Mouse (Mus musculus): Measurements from ENCODE around the gene Cdca5. TPM values are rescaled to one million over a fixed set of nuclear protein-coding genes. Genes with fewer than 3 reads are reported as not detected.
"Not testable (repeated sequence)": the region's sequence is repeated elsewhere in the genome, so short reads cannot be mapped to it uniquely, and the experiment has no call there.

The Cdca5 gene
- polyA plus RNA-seq, 1 experiment, result not detected

DNA sequence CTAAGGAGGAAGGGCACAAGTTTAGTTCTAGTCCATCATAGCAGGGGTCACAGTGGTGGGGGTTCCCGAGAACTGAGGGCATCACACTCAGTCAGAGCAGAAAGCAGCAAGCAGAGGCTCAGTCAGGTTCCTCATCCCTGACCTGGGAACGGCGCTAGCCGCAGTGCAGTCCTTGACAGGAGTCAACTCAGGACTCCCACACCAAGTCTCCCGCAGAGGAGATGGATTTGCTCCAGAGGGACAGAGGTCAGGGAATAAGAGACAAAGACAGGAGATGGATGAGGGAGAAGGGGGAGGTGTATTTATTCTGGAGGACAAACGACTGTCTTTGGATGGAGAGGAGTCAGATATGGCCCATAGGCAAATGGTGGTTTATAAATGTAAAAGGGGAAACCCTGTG, 28.3 kb downstream of the Cdca5 start:
- H3K4me1 ChIP-seq (ENCODE audit: control insufficient read depth, insufficient read depth, insufficient read length, low read length), result no peaks in the 10 kb centered on the region; the same call in 1 of the 2 replicates
- H3K27ac ChIP-seq (replicated peaks; ENCODE audit: low read depth, low read length), result no peak overlapping the region
- no peak overlapping the region for H3K4me3 ChIP-seq (ENCODE audit: insufficient read depth, low read depth, low read length)

DNA sequence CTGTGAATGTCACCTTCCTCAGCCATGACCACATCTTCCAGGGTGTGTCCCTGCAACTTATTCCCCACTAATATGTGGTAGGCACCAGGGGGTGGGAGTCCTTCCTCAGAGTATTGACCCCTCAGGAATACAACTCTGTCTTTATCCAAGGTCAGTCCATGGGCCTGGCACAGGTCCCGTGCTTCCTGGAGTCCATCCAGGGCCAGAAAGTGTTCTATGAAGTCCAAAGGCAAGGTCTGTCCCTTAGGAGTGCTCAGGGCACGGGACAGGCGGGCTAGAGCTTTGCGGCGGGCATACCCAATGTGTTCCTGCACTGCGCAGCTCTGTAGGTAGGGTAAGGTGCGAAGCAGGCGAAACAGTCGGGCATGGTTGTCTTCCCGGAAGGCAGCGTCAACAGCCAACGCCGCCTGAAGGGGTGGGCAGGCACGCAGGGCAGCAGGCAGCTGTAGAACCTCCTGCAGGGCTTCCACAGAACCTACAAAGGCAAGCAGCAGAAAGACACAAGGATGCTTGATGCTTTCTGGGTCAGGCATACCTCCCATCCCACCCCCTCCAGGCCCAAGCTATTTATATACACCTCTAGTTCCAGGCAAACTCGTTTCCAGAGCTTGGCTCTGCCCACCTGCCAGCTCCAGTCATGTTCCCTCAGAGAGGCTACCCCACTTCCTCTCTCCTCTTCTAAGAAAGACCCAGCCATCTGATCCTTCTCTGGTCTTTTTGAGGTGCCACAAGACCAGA, 31.5 kb downstream of the Cdca5 start:
- Histone ChIP-seq H3K4me3 (ENCODE audit: insufficient read depth, low read depth, low read length) (no peak overlapping the region), H3K27ac (replicated peaks; ENCODE audit: low read depth, low read length) (no peak overlapping the region), H3K4me1 (ENCODE audit: control insufficient read depth, insufficient read depth, insufficient read length, low read length) (no peaks in the 10 kb centered on the region; the same call in 1 of the 2 replicates)

DNA sequence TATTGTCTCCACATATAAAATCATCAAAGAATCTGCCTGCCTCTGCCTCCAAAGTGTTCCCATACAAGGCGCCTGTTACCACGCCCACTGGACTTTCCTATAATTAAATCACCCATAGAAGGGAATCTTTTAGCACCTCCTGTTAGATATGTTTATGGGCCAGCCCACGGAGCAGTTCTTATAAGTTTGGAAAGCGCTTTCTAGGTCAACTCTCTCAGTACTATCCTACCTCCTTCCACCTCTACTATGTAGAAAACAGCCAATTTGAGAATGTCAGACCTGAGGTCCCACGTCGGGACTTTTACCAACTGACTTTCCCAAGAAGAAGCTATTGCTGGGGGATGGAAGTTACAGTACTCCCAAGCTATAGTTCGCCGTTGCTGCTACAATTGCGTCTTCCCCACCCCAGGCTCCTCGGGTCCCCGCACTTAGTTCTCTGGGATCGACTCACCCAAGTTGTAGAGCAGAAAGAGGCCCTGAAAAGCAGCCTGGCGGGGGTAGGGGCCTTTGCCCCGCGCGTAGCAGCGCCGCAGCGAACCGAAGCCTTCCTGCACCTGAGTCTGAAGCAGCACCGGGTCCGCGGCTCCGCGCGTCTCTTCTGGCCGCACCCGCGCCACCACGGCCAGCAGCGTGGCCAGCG, 32.7 kb downstream of the Cdca5 start:
- Histone ChIP-seq H3K4me3 (ENCODE audit: insufficient read depth, low read depth, low read length) (peak overlapping the region; percentile 84), H3K27ac (replicated peaks; ENCODE audit: low read depth, low read length) (no peak overlapping the region), H3K4me1 (ENCODE audit: control insufficient read depth, insufficient read depth, insufficient read length, low read length) (no peaks in the 10 kb centered on the region; the same call in 1 of the 2 replicates)

DNA sequence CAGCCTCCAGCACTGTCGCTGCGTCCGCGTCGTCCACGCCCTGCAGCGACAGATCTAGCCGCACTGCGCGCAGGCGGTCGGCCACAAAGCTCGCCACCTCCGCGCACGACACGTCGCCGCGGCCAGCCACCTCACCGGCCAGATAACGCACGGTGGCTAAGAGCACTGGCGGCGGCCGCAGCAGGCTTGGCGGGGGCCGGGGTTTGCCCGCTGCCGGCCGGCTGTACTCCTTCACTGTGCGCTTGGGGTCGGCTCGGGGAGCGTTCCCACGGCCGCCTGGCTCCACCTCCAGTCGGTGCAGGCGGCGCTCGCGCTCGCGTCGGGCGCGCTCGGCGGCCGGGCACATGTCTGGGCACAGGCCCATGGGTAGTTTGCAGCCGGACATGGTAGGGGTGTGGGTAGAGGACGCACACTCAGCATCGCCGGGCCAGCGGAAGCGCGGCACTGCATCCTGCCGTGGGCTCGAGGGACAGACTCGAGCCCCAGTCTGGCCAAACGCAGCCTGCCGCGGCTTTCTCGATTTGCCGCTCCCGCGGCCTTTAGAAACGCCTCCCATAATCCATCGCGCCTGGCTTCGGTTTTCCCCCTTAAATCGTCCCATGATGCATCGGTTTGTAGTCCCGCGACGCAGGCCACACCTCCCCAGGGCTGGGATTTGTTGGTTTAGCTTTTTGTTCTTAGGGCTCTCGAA, 33.3 kb downstream of the Cdca5 start, which contains the start of gene Sac3d1:
Gene Sac3d1, minus strand, starts transcription at position 665 of the 691 bp plus-strand sequence.
- peak within 1 kb of the TSS; percentile 84 for H3K4me3 ChIP-seq (ENCODE audit: insufficient read depth, low read depth, low read length)
- H3K4me1 ChIP-seq (ENCODE audit: control insufficient read depth, insufficient read depth, insufficient read length, low read length), result no peaks in the 10 kb centered on the region; the same call in 1 of the 2 replicates
- peak within 1 kb of the TSS; percentile 69 for H3K27ac ChIP-seq (replicated peaks; ENCODE audit: low read depth, low read length)

DNA sequence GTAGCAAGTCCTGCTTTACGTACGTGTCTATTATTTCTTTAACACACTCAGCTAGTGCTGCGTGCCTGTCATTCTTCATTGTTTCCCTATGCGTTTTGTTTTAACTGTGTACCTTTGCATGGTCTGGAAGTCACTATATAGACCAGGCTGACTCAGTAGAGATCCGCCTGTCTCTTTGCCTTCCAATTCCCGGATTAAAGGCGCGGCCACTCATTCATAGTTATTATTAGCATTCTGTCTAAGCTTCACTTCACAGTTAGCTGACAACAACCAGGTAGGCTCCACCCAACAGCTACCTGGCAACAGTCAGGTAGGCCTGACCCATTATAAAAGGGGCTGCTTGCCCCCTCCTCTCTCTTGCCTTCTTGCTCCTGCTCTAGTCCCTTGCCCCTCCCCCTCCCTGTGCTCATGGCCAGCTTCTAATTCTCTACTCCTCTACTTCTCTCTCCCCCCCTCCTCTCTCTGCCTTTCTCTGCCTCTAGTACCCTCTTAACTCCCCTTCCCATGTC, 33.9 kb downstream of the Cdca5 start:
- H3K27ac ChIP-seq (replicated peaks; ENCODE audit: low read depth, low read length), result peak overlapping the region; percentile 52
- peak overlapping the region; percentile 84 for H3K4me3 ChIP-seq (ENCODE audit: insufficient read depth, low read depth, low read length)
- H3K4me1 ChIP-seq (ENCODE audit: control insufficient read depth, insufficient read depth, insufficient read length, low read length), result no peaks in the 10 kb centered on the region; the same call in 1 of the 2 replicates

DNA sequence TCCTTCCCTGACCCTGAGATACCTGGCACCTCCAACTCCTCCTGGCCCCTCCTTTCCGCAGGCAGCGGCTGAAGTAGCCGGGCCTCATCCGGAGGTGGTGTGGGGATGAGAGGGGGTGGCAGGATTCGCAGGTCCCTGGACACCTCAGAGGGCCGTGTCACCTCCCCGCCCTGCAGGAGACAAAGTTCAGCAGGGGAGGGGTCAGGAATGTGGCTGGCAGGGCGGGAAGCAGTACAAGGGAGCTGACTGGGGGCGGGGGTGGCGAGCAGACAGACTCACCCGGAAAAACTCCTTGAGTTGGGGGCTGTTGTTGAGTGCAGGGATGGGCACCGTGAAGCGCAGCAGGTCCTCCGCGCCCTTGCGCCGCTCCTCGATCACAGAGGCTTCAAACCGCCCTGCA, 37.0 kb downstream of the Cdca5 start:
- no peaks in the 10 kb centered on the region for H3K4me1 ChIP-seq (ENCODE audit: control insufficient read depth, insufficient read depth, insufficient read length, low read length)
- H3K4me3 ChIP-seq (ENCODE audit: insufficient read depth, low read depth, low read length), result no peak overlapping the region
- H3K27ac ChIP-seq (replicated peaks; ENCODE audit: low read depth, low read length), result no peak overlapping the region

DNA sequence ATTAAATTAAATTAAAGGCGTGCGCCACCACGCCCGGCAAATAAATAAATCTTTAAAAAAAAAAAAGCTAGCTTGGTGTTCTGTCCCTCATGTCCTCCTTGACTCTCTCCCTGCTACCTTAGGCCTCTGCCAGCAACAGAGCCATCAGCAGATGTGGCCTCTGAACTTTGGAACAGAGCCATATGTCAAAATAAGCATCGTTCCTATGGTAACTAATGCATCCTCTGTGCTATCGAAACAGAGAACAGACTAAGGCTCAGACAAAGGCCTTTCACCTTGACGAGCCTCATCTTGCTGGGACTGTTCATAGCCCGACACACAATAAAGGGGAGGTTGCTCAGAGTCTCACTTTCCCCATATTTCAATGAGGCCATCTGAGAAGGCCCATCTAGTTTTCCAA, 38.5 kb downstream of the Cdca5 start:
- Histone ChIP-seq H3K4me1 (ENCODE audit: control insufficient read depth, insufficient read depth, insufficient read length, low read length) (no peaks in the 10 kb centered on the region), H3K27ac (replicated peaks; ENCODE audit: low read depth, low read length) (no peak overlapping the region), H3K4me3 (ENCODE audit: insufficient read depth, low read depth, low read length) (no peak overlapping the region)

DNA sequence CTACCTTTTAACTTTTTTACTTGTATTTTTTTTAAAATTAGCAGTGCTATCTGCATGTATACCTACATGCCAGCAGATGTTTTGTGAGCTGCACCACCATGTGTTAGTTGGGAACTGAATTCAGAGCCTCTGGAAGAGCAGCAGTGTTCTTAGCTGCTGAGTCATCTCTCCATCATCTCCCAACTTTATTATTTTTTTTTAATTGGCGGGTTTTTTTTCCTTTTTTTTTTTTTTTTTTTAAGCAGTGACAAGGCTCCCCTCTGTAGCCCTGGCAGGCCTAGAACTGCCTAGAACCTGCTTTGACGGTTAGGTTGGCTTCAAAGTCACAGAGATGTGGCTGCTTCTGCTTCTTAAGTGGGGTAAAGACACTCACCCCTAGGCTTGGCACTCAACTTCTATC, 40.1 kb downstream of the Cdca5 start:
- Histone ChIP-seq H3K4me1 (ENCODE audit: control insufficient read depth, insufficient read depth, insufficient read length, low read length) (no peaks in the 10 kb centered on the region), H3K27ac (replicated peaks; ENCODE audit: low read depth, low read length) (no peak overlapping the region), H3K4me3 (ENCODE audit: insufficient read depth, low read depth, low read length) (no peak overlapping the region)

DNA sequence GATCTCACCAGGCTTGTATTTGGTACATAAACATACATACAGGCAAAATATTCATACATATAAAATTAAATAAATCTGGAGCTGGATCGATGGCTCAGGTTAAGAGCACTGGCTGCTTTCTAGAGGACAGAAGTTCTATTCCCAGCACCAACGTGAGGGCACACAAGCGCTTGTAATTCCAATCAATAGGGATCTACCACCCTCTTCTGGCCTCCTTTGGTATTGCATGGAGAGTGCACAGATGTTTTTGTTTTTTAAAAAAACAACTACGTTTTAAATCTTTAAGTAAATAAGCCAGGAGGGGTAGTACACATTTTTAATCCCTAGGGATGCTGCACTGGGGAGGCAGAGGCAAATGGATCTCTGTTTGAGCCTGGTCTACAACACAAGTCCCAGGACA, 41.5 kb downstream of the Cdca5 start:
- H3K4me3 ChIP-seq (ENCODE audit: insufficient read depth, low read depth, low read length), result no peak overlapping the region
- no peak overlapping the region for H3K27ac ChIP-seq (replicated peaks; ENCODE audit: low read depth, low read length)
- no peaks in the 10 kb centered on the region for H3K4me1 ChIP-seq (ENCODE audit: control insufficient read depth, insufficient read depth, insufficient read length, low read length)

DNA sequence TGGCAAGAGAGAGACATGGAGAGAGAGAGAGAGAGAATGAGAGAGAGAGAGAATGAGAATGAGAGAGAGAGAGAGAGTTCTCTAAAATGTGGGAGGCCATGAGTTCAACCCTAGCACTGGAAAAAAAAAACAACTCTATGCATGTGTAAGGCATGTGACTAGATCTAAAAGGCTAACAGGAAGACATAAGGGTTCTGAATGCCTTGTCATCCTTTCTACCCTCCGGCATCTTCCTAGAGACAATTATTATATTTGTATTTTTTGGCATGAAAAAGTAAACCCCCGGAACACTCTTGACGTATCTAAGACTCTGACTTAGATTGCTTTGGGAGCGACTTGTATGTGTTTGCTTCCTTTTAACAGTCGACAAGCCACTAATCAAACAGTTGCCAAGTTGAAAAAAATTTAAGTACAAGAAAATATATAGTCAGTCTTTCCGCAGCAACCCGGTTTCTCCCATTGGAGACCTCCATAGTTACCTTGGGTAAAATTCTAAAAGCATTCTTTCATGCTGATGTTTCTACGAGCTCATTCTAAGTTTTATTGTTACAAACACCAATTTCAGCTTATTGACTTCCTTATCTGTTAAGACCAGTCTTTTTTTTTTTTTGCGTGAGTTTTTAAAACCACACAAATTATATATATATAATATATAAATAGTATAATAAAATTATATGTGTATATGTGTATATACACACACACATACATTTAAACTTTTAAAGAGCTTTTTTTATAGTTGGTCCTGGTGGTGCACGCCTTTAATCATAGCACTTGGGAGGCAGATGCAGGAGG, 42.2 kb downstream of the Cdca5 start:
- Histone ChIP-seq H3K4me3 (ENCODE audit: insufficient read depth, low read depth, low read length) (peak overlapping the region; percentile 68), H3K4me1 (ENCODE audit: control insufficient read depth, insufficient read depth, insufficient read length, low read length) (no peaks in the 10 kb centered on the region), H3K27ac (replicated peaks; ENCODE audit: low read depth, low read length) (no peak overlapping the region; the same call in 1 of the 2 replicates)

DNA sequence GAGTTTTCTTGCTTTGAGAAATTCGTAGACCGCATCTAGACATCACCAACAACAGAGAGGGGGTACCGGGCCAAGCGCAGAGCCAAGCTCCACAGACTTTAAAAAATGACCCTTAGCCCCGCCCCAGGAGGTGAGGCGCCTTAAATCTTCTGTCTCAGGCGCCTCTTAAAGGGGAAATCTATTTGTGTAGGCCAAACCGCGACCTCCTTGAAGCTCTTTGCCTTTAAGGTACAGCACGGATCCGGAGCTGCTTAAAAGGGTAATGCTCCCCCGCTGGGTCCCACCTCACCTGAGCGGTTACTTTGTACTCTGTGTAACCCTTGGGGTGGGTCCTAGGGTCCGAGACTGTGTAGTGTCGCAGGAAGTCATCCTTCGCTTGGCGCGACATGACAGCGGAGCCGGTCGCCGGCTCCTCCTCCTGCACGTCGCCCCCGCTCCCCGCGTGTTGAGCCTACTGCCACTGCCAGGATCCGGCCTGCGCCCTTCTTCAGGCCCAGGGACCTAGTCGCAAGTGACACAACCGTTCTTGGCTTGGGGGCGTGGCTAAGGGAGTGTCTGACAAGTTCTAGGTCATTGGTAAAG, 43.1 kb downstream of the Cdca5 start, which contains the start of gene Snx15:
Gene Snx15, minus strand, starts transcription at position 545 of the 582 bp plus-strand sequence.
- H3K4me3 ChIP-seq (ENCODE audit: insufficient read depth, low read depth, low read length), result peak within 1 kb of the TSS; percentile 68
- no peaks in the 10 kb centered on the region for H3K4me1 ChIP-seq (ENCODE audit: control insufficient read depth, insufficient read depth, insufficient read length, low read length)
- peak within 1 kb of the TSS; percentile 86 for H3K27ac ChIP-seq (replicated peaks; ENCODE audit: low read depth, low read length)

DNA sequence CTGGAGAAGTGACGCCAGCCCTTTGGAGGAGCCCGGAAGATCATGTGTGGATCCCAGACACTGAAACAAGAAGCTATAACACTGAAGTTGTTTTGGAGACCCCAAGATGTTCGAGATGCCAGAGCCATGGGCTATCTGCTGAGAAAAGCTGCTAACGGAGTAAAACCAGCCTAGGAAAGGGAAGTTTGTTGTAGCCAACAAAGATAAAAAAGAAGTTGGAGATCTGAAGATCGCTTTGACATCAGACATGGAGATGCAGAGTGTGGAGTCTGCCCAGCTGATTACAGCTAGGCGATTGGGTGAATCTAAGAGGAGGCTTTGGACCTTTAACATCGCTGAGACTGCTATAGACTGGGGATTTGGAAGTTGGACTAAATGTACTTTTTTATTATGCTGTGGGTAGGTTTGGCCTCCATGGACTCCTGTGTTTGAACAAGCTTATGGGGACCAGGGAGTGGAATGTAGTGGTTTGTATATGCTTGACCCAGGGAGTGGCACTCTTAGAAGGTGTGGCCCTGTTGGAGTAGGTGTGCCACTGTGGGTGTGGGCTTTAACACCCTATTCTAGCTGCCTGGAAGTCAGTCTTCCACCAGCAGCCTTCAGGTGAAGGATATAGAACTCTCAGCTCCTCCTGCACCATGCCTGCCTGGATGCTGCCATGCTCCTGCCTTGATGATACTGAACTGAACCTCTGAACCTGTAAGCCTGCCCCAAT, 45.8 kb downstream of the Cdca5 start:
- not testable (repeated sequence) for H3K27ac ChIP-seq (replicated peaks; ENCODE audit: low read depth, low read length); H3K4me1 ChIP-seq (ENCODE audit: control insufficient read depth, insufficient read depth, insufficient read length, low read length); H3K4me3 ChIP-seq (ENCODE audit: insufficient read depth, low read depth, low read length)

DNA sequence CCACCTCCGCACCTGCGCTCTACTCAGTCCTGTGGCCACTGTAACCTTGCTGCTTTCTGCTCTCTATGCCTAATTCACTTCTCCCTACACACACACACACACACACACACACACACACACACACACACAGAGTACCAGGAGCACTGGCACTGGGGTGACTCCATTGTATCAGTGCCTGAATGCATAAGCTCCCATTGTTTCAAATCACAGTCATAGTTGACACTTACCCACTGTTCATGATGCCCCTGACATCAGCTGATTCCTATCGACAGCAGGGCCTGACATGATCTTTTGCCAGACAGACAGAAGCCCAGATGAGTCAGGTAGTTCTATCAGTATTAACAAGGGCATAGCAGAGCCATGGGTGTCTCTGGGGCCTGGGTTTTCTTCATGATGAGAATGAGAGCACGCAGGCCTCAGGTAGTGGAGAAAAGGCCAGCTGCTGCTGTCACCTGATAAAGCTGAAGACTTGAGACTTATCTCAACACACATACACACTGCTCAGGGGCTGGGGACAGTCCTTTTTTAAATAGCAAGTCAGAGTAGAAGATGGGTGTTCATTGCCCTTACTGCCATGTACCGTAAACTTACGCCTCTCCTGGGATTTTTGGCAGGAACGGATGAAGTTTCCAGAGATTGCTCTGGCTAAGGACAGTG, 47.5 kb downstream of the Cdca5 start:
- H3K4me3 ChIP-seq (ENCODE audit: insufficient read depth, low read depth, low read length), result no peak overlapping the region
- H3K4me1 ChIP-seq (ENCODE audit: control insufficient read depth, insufficient read depth, insufficient read length, low read length), result no peaks in the 10 kb centered on the region
- H3K27ac ChIP-seq (replicated peaks; ENCODE audit: low read depth, low read length), result no peak overlapping the region

All from brown adipose tissue, adult 24 weeks (tissue).